17 mouse cellular contexts compared by ENCODE assay signal in the genomic region with DNA sequence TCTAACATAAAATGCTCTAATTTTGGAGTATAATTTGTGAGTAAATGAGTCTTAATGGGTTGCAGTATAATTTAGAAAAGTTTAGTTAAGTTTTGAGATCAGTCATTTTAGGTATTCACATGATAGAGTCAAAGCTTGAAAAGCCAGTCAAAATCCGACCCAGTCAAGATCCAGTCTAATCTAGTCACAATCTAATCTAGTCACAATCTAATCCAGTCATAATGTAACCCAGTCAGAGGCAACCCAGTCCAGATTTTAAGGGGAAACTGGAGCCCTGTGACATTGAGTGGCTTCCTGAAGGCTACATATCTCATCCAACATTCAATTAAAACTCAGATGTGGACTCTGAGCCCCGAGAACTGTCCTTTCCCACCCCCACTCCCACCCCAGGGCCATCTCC.
"Had no signal": no experiment of that assay in that cellular context is flagged by ENCODE, and none has a peak within 500 bp of the region (broad histone marks: within the 10 kb centered on the region; RNA-seq: fewer than 3 reads in every experiment).

No protein-coding gene starts in this region.

- H3K4me2 ChIP-seq: liver, embryonic 11.5 days; liver, embryonic 13.5 days; liver, embryonic 15.5 days; midbrain, embryonic 11.5 days; midbrain, embryonic 13.5 days; midbrain, embryonic 15.5 days; neural tube, embryonic 12.5 days; stomach, embryonic 15.5 days had no signal

- H3K4me3 ChIP-seq: liver, embryonic 13.5 days; liver, embryonic 15.5 days; megakaryocyte, embryonic 14.5 days; midbrain, embryonic 13.5 days; midbrain, embryonic 15.5 days; neural tube, embryonic 12.5 days; stomach, embryonic 15.5 days had no signal

- H3K27ac ChIP-seq: liver, embryonic 13.5 days; liver, embryonic 15.5 days; macrophage; midbrain, embryonic 13.5 days; midbrain, embryonic 15.5 days; neural tube, embryonic 12.5 days; stomach, embryonic 15.5 days; stomach, postnatal 0 days had no signal

- H3K36me3 ChIP-seq: liver, embryonic 13.5 days; liver, embryonic 15.5 days; midbrain, embryonic 13.5 days; midbrain, embryonic 15.5 days; neural tube, embryonic 12.5 days; stomach, embryonic 15.5 days had no signal

- H3K9ac ChIP-seq: liver, embryonic 13.5 days; liver, embryonic 15.5 days; liver, postnatal 0 days; midbrain, embryonic 13.5 days; midbrain, embryonic 15.5 days; neural tube, embryonic 12.5 days; stomach, embryonic 15.5 days had no signal

- ATAC-seq: liver, postnatal 0 days; midbrain, embryonic 13.5 days; midbrain, embryonic 15.5 days had no signal

- H3K4me1 ChIP-seq: liver, embryonic 13.5 days; liver, embryonic 15.5 days; megakaryocyte, embryonic 14.5 days; midbrain, embryonic 13.5 days; midbrain, embryonic 15.5 days; neural tube, embryonic 12.5 days; stomach, embryonic 15.5 days had no signal

- H3K27me3 ChIP-seq: liver, embryonic 13.5 days; liver, embryonic 15.5 days; megakaryocyte, embryonic 14.5 days; midbrain, embryonic 13.5 days; midbrain, embryonic 15.5 days; neural tube, embryonic 12.5 days; stomach, embryonic 15.5 days had no signal

- DNase-seq: liver, embryonic 13.5 days; liver, postnatal 0 days; lung, adult 2 months; right cerebral cortex, postnatal 14 days; thymus, adult 2 months; thymus, postnatal 25 days; thymus, postnatal 4 days had no signal

- H3K9me3 ChIP-seq: liver, embryonic 13.5 days; liver, embryonic 15.5 days; midbrain, embryonic 13.5 days; midbrain, embryonic 15.5 days; neural tube, embryonic 12.5 days; stomach, embryonic 15.5 days had no signal
